Mouse (Mus musculus): Measurements from ENCODE around the gene Zbtb7b. TPM values are rescaled to one million over a fixed set of nuclear protein-coding genes. Genes with fewer than 3 reads are reported as not detected.

Zbtb7b gene
- polyA plus RNA-seq, 1 experiment from 2014 or later: 1.2 TPM

DNA sequence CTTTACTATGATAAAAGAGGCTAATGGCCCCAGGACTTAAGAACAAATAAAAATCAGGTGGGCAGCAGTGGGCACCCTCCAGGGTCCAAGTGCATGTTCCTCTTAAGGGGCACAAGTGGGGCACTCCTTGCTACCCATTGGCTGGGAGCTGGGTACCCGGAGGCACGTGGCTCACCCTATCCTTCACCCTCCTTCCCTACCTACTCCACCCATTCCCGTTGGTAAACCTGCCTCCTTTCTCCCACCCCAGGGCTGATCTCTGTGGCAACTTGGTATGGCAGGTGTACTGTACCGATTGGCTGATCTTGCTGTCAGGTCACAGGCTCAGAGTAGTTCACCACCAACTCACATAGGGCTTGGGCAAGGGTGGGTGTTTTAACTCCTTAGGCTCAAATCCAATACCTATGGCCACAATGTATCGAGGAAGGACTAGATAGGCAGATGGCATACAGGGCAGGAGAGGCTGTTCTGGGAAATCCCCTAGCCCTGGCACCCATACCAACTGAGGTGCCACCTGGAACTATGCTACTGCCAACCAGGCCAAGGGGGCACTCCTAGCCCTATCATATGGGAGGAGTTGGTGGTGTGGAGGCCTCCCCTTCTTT lies 10.8 kb downstream of the Zbtb7b start:
- H3K36me3 ChIP-seq (ENCODE audit: control insufficient read depth, insufficient read depth, low read length): no peaks in the 10 kb centered on the region
- no peak overlapping the region for H3K9ac ChIP-seq (ENCODE audit: low read depth, low read length)
- H3K4me1 ChIP-seq (replicated peaks; ENCODE audit: control insufficient read depth, insufficient read depth, low read length): no peaks in the 10 kb centered on the region
- no peak overlapping the region for H3K27ac ChIP-seq (ENCODE audit: low read depth, low read length)
- DNase-seq (ENCODE audit: low spot score) (no peak), ATAC-seq (ENCODE audit: low FRiP score) (no peak)
- H3K9me3 ChIP-seq (ENCODE audit: control insufficient read depth, low read length): no peaks in the 10 kb centered on the region
- no peaks in the 10 kb centered on the region for H3K27me3 ChIP-seq (ENCODE audit: control insufficient read depth, insufficient read depth, low read length)
- H3K4me2 ChIP-seq (replicated peaks; ENCODE audit: low read depth, low read length): no peak overlapping the region
- no peak overlapping the region for H3K4me3 ChIP-seq (ENCODE audit: low read depth, low read length)
- 92% methylated on average over 5 of the region's 5 CpGs for WGBS

DNA sequence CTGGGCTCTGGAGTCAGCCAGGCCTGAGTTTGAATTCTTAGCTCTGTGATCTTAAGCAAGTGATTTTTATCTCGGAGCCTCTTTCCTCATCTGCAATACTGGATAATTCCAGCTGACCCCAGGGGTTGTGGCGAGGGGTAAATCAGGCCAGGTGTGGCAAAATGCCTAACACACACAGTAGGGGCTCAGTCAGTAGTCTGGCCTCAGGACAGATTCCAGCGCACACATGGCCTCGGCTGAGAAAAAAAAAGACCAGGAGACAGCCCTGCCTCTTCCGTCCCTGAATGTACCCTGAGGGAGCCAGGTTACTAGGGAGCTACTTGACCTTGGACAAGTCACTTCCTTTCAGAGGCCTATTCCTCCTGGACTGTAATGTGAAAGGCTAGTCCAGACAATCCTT lies 11.6 kb downstream of the Zbtb7b start:
- Histone ChIP-seq H3K4me3 (ENCODE audit: low read depth, low read length) (no peak overlapping the region), H3K36me3 (ENCODE audit: control insufficient read depth, insufficient read depth, low read length) (no peaks in the 10 kb centered on the region), H3K27ac (ENCODE audit: low read depth, low read length) (no peak overlapping the region), H3K27me3 (ENCODE audit: control insufficient read depth, insufficient read depth, low read length) (no peaks in the 10 kb centered on the region), H3K4me2 (replicated peaks; ENCODE audit: low read depth, low read length) (no peak overlapping the region), H3K9me3 (ENCODE audit: control insufficient read depth, low read length) (no peaks in the 10 kb centered on the region), H3K9ac (ENCODE audit: low read depth, low read length) (no peak overlapping the region), H3K4me1 (replicated peaks; ENCODE audit: control insufficient read depth, insufficient read depth, low read length) (no peaks in the 10 kb centered on the region)
- ATAC-seq (ENCODE audit: low FRiP score) (no peak), DNase-seq (ENCODE audit: low spot score) (no peak)
- 81% methylated on average over 5 of the region's 5 CpGs for WGBS

DNA sequence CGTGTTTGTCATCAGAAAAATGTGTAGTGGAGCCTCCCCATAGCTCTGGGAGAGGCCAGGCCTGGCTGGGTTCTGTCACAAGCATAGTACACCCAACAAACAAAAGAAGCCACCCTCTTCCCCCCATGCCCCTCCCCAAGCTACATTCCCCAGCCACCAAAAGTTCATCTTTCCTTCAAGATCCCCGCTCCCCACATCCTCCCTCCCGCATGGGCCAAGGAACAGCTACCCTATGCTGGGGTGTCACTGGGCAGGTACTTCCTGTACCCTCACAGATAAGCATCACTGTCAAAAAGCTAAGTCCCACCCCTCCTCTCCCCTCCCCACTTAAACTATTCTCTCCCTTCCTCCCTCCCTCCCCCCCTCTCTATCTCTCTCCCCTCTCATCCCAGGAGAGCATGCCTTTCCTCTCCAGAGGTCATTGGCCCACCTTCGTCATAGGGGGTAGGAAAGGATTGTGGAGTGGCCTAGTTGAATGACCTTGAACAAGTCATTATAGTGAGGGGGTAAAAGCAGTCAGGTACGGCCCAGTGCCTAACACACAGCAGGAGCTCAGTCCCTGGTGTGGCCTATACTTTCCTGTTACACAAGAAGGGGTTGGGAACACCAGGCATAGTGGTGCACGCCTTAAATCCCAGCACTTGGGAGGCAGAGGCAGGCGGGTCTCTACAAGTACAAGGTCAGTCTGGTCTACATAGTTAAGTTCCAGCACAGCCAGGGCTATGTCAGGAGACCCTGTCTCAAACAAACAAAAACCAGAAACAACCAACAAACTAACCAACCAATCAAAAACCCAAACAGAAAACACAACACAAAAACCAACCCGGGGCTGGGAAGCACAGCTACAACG lies 12.3 kb downstream of the Zbtb7b start:
- no peak overlapping the region for H3K4me3 ChIP-seq (ENCODE audit: low read depth, low read length)
- no peaks in the 10 kb centered on the region for H3K4me1 ChIP-seq (replicated peaks; ENCODE audit: control insufficient read depth, insufficient read depth, low read length)
- DNase-seq (ENCODE audit: low spot score) (no peak), ATAC-seq (ENCODE audit: low FRiP score) (no peak)
- no peaks in the 10 kb centered on the region for H3K27me3 ChIP-seq (ENCODE audit: control insufficient read depth, insufficient read depth, low read length)
- no peaks in the 10 kb centered on the region for H3K9me3 ChIP-seq (ENCODE audit: control insufficient read depth, low read length)
- WGBS: 88% methylated on average over 9 of the region's 9 CpGs
- no peaks in the 10 kb centered on the region for H3K36me3 ChIP-seq (ENCODE audit: control insufficient read depth, insufficient read depth, low read length)
- no peak overlapping the region for H3K27ac ChIP-seq (ENCODE audit: low read depth, low read length)
- H3K4me2 ChIP-seq (replicated peaks; ENCODE audit: low read depth, low read length): no peak overlapping the region
- no peak overlapping the region for H3K9ac ChIP-seq (ENCODE audit: low read depth, low read length)

DNA sequence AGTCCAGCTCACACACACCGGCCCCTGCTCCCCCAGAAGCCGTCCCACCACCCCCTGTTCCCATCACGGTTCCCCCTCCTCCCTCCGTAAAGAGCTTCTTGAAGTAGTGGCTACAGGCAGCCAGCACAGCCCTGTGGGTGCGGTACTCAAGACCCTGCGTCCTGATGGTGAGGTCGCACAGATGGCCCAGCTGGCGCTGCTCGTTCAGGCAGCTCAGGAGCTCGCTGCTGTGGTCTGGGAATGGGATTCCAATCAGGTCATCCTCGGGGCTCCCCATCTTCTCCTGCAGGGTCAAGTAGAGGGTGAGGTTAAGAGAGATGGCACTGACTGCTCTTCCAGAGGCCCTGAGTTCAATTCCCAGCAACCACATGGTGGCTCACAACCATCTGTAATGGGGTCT lies 13.3 kb downstream of the Zbtb7b start:
- DNase-seq (ENCODE audit: low spot score) (no peak), ATAC-seq (ENCODE audit: low FRiP score) (no peak)
- Histone ChIP-seq H3K27ac (ENCODE audit: low read depth, low read length) (no peak overlapping the region), H3K9ac (ENCODE audit: low read depth, low read length) (no peak overlapping the region), H3K27me3 (ENCODE audit: control insufficient read depth, insufficient read depth, low read length) (no peaks in the 10 kb centered on the region), H3K9me3 (ENCODE audit: control insufficient read depth, low read length) (no peaks in the 10 kb centered on the region), H3K36me3 (ENCODE audit: control insufficient read depth, insufficient read depth, low read length) (no peaks in the 10 kb centered on the region), H3K4me3 (ENCODE audit: low read depth, low read length) (no peak overlapping the region), H3K4me2 (replicated peaks; ENCODE audit: low read depth, low read length) (no peak overlapping the region), H3K4me1 (replicated peaks; ENCODE audit: control insufficient read depth, insufficient read depth, low read length) (no peaks in the 10 kb centered on the region)
- 79% methylated on average over 11 of the region's 11 CpGs for WGBS

DNA sequence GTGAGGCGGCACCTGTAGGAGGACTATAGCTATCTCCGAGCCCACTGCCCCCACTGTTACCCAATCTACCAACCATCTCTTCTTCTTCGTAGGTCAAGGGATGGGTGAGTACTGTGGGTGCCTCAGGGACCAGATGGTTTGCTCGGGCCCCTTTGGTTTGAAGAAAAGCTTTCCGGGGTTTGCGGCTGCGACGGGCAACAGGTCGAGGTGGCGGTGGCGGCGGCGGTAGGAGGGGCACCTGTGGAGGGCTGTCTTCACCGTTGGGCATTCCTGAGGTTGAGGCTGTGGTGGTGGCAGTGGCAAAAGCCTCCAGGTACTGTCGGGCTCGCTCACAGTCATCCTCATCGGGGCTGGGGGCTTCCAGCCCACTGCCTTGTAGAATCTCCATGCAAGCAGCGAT lies 13.9 kb downstream of the Zbtb7b start:
- Histone ChIP-seq H3K27me3 (ENCODE audit: control insufficient read depth, insufficient read depth, low read length) (no peaks in the 10 kb centered on the region), H3K36me3 (ENCODE audit: control insufficient read depth, insufficient read depth, low read length) (no peaks in the 10 kb centered on the region), H3K4me1 (replicated peaks; ENCODE audit: control insufficient read depth, insufficient read depth, low read length) (no peaks in the 10 kb centered on the region), H3K4me3 (ENCODE audit: low read depth, low read length) (no peak overlapping the region), H3K9ac (ENCODE audit: low read depth, low read length) (no peak overlapping the region), H3K4me2 (replicated peaks; ENCODE audit: low read depth, low read length) (no peak overlapping the region), H3K27ac (ENCODE audit: low read depth, low read length) (no peak overlapping the region), H3K9me3 (ENCODE audit: control insufficient read depth, low read length) (no peaks in the 10 kb centered on the region)
- 95% methylated on average over 18 of the region's 18 CpGs for WGBS
- ATAC-seq (ENCODE audit: low FRiP score) (no peak), DNase-seq (ENCODE audit: low spot score) (no peak)

DNA sequence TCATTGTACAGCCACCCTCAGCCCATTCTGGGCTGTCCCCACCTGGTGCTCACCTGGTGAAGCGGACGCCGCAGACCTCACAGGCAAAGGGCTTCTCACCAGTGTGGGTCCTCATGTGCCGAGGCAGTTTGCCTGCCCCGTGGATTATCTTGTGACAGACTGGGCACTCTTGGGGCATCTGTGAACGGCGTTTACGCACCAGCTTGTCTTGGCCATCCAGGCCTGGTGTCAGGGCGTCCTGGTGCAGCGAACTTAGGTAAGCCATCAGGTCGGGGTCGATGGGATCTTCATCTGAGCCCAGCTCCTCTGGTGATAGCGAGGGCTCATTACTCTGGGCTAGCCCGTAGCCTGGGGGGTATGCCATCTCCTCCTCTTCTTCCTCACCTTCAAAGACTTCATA lies 14.3 kb downstream of the Zbtb7b start:
- DNase-seq (ENCODE audit: low spot score): no peak
- 96% methylated on average over 14 of the region's 14 CpGs for WGBS
- Histone ChIP-seq H3K27me3 (ENCODE audit: control insufficient read depth, insufficient read depth, low read length) (no peaks in the 10 kb centered on the region), H3K4me2 (replicated peaks; ENCODE audit: low read depth, low read length) (no peak overlapping the region), H3K4me1 (replicated peaks; ENCODE audit: control insufficient read depth, insufficient read depth, low read length) (no peaks in the 10 kb centered on the region), H3K36me3 (ENCODE audit: control insufficient read depth, insufficient read depth, low read length) (no peaks in the 10 kb centered on the region), H3K27ac (ENCODE audit: low read depth, low read length) (no peak overlapping the region), H3K4me3 (ENCODE audit: low read depth, low read length) (no peak overlapping the region), H3K9ac (ENCODE audit: low read depth, low read length) (no peak overlapping the region), H3K9me3 (ENCODE audit: control insufficient read depth, low read length) (no peaks in the 10 kb centered on the region)
- no peak for ATAC-seq (ENCODE audit: low FRiP score)

DNA sequence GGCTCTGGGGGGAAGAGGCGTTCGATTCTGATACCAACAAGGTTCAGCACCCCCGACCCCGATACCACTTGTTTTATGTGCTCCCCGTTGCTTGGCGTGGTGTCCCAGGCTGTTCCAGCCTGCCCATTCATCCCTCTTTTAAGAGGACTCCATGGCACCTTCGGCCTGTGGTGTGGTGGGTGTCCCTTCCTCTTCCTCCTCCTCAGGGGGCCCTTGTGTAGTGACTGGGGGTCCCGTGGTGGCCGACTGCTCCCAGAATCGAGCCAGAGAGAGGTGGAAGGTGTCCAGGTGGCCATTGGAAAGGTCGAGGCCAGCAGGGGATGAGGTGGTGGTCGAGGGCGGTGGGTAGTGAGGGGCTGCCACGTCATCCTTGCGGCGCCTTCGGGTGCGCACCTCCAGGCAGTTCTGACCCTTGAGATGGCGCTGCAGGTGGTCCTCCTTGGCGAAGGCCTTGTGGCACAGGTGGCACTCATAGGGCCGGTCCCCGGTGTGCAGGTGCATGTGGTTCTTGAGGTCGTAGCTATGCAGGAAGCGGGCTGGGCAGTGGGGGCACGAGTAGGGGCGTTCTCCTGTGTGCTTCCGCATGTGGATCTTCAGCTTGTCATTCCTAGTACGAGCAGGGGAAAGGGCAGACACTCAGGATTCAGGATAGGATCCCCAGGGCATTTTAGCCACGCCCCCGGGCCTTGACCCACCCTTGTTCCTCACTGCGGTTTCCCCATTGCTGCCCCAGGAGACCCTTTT lies 15.0 kb downstream of the Zbtb7b start:
- Histone ChIP-seq H3K36me3 (ENCODE audit: control insufficient read depth, insufficient read depth, low read length) (no peaks in the 10 kb centered on the region), H3K27me3 (ENCODE audit: control insufficient read depth, insufficient read depth, low read length) (no peaks in the 10 kb centered on the region), H3K4me1 (replicated peaks; ENCODE audit: control insufficient read depth, insufficient read depth, low read length) (no peaks in the 10 kb centered on the region), H3K4me2 (replicated peaks; ENCODE audit: low read depth, low read length) (no peak overlapping the region), H3K4me3 (ENCODE audit: low read depth, low read length) (no peak overlapping the region), H3K27ac (ENCODE audit: low read depth, low read length) (no peak overlapping the region), H3K9me3 (ENCODE audit: control insufficient read depth, low read length) (no peaks in the 10 kb centered on the region), H3K9ac (ENCODE audit: low read depth, low read length) (no peak overlapping the region)
- no peak for ATAC-seq (ENCODE audit: low FRiP score)
- DNase-seq (ENCODE audit: low spot score): no peak
- 85% methylated on average over 31 of the region's 31 CpGs for WGBS

DNA sequence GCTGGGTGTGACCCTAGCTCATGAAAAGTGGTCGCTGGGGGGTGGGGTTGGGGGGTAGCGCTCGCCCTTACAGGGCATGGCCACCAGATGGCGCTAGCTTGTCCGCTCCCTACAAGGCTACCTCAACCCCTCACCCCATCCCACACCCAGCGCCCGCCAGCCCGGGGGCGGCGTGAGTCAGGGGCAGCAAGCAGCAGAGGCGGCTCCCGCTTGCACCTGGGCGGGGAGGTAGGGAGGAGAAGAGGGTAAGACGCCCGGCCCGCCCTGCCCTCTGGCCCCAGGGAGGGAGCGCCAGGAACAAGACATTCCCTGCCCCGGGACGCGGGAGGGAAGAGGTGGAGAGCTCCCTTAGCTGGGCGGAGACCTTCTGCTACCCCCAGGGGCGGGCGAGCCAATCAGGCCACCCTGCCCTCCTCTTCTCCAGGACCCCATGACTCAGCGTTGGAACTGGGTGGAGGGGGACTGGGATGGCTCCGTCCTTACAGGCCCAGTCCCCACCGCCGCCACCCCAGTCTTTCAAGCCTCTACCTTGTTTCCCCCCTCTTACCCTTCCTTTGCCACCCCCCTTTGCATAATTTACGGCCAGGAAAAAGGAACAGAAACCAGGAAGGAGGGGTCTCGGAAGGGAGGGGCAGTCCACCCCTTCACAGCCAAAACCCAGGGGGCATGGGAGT lies 16.0 kb downstream of the Zbtb7b start:
- Histone ChIP-seq H3K4me1 (replicated peaks; ENCODE audit: control insufficient read depth, insufficient read depth, low read length) (no peaks in the 10 kb centered on the region), H3K36me3 (ENCODE audit: control insufficient read depth, insufficient read depth, low read length) (no peaks in the 10 kb centered on the region), H3K9me3 (ENCODE audit: control insufficient read depth, low read length) (no peaks in the 10 kb centered on the region), H3K4me3 (ENCODE audit: low read depth, low read length) (peak overlapping the region; percentile 51), H3K9ac (ENCODE audit: low read depth, low read length) (peak overlapping the region; percentile 60), H3K27ac (ENCODE audit: low read depth, low read length) (peak overlapping the region; percentile 19; the same call in 1 of the 2 replicates), H3K4me2 (replicated peaks; ENCODE audit: low read depth, low read length) (peak overlapping the region; percentile 65), H3K27me3 (ENCODE audit: control insufficient read depth, insufficient read depth, low read length) (no peaks in the 10 kb centered on the region)
- ATAC-seq (ENCODE audit: low FRiP score) (peak; percentile 92), DNase-seq (ENCODE audit: low spot score) (peak; percentile 93)
- WGBS: 1% methylated on average over 23 of the region's 29 CpGs

All from hindbrain, embryonic 11.5 days (tissue).